Mouse (Mus musculus): Measurements from ENCODE around the gene Urad. TPM values are rescaled to one million over a fixed set of nuclear protein-coding genes. Genes with fewer than 3 reads are reported as not detected.

The Urad gene
- polyA plus RNA-seq, 1 experiment from 2014 or later, result not detected

- 64% methylated on average over 5 of the region's 5 CpGs for WGBS
- Histone ChIP-seq H3K9ac (ENCODE audit: low read depth, low read length) (no peak overlapping the region), H3K4me1 (ENCODE audit: control insufficient read depth, insufficient read depth, low read depth, low read length) (no peaks in the 10 kb centered on the region), H3K4me3 (ENCODE audit: low read length) (no peak overlapping the region), H3K36me3 (ENCODE audit: control insufficient read depth, insufficient read depth, low read length) (no peaks in the 10 kb centered on the region), H3K27me3 (replicated peaks; ENCODE audit: control insufficient read depth, insufficient read depth, low read length) (peaks cover 88% of the 10 kb centered on the region), H3K27ac (ENCODE audit: low read depth, low read length) (no peak overlapping the region), H3K4me2 (ENCODE audit: low read length) (no peak overlapping the region), H3K9me3 (ENCODE audit: control insufficient read depth, low read length) (no peaks in the 10 kb centered on the region)
- no peak for ATAC-seq
Measured at GRCm38 (mm10) chr5:147297249-147297648, 25.0 kb downstream of the Urad start.

GRCm38 (mm10) chr5:147294121-147294520, 28.1 kb downstream of the Urad start:
- H3K27ac ChIP-seq (ENCODE audit: low read depth, low read length), result no peak overlapping the region
- H3K4me1 ChIP-seq (ENCODE audit: control insufficient read depth, insufficient read depth, low read depth, low read length), result no peaks in the 10 kb centered on the region
- H3K36me3 ChIP-seq (ENCODE audit: control insufficient read depth, insufficient read depth, low read length), result no peaks in the 10 kb centered on the region
- 13% methylated on average over 20 of the region's 20 CpGs for WGBS
- no peak overlapping the region for H3K9ac ChIP-seq (ENCODE audit: low read depth, low read length)
- H3K27me3 ChIP-seq (replicated peaks; ENCODE audit: control insufficient read depth, insufficient read depth, low read length), result peaks cover 64% of the 10 kb centered on the region
- ATAC-seq, result no peak
- H3K4me3 ChIP-seq (ENCODE audit: low read length), result no peak overlapping the region
- no peaks in the 10 kb centered on the region; the same call in 1 of the 2 replicates for H3K9me3 ChIP-seq (ENCODE audit: control insufficient read depth, low read length)
- H3K4me2 ChIP-seq (ENCODE audit: low read length), result no peak overlapping the region

- H3K4me2 ChIP-seq (ENCODE audit: low read length), result no peak overlapping the region
- H3K4me3 ChIP-seq (ENCODE audit: low read length), result no peak overlapping the region
- H3K27me3 ChIP-seq (replicated peaks; ENCODE audit: control insufficient read depth, insufficient read depth, low read length), result peaks cover 59% of the 10 kb centered on the region
- WGBS, result 9% methylated on average over 17 of the region's 18 CpGs
- no peak overlapping the region for H3K27ac ChIP-seq (ENCODE audit: low read depth, low read length)
- no peaks in the 10 kb centered on the region; the same call in 1 of the 2 replicates for H3K9me3 ChIP-seq (ENCODE audit: control insufficient read depth, low read length)
- ATAC-seq, result peak; percentile 63; the same call in 1 of the 2 replicates
- H3K9ac ChIP-seq (ENCODE audit: low read depth, low read length), result no peak overlapping the region
- no peaks in the 10 kb centered on the region for H3K36me3 ChIP-seq (ENCODE audit: control insufficient read depth, insufficient read depth, low read length)
- no peaks in the 10 kb centered on the region for H3K4me1 ChIP-seq (ENCODE audit: control insufficient read depth, insufficient read depth, low read depth, low read length)
Measured at GRCm38 (mm10) chr5:147293127-147293910, 28.9 kb downstream of the Urad start.

DNA sequence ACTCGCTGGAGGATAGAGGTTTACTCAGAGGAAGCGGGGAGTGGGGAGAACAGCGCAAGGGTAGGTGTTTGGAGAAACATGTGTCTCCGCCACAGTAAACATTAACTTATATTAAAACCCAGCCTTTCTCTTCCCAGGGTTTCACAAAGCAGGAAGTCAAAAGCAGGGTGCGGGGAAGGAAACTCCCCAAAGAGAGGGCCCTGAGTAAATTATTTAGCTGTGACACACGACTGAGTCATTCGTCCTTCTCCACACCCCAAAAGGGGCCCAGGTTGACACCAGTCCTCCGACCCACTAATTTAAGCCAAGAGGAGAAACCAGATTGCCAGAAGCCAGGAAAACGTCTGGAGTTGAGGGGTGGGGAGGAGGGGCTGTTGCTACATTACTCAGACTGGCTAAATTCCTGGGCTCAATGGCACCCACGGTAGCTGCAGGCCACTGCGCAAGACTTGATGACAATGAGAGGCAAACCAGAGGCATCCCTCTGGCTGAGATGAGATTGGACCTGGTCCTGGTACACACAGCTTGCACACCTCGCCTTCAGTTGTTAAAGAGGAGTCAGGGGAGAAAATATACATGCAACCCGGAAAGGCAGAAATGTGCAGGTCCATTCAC, 29.6 kb downstream of the Urad start:
- Histone ChIP-seq H3K27ac (ENCODE audit: low read depth, low read length) (no peak overlapping the region), H3K9ac (ENCODE audit: low read depth, low read length) (no peak overlapping the region), H3K36me3 (ENCODE audit: control insufficient read depth, insufficient read depth, low read length) (no peaks in the 10 kb centered on the region), H3K27me3 (replicated peaks; ENCODE audit: control insufficient read depth, insufficient read depth, low read length) (peaks cover 52% of the 10 kb centered on the region), H3K4me1 (ENCODE audit: control insufficient read depth, insufficient read depth, low read depth, low read length) (no peaks in the 10 kb centered on the region), H3K4me2 (ENCODE audit: low read length) (no peak overlapping the region), H3K9me3 (ENCODE audit: control insufficient read depth, low read length) (no peaks in the 10 kb centered on the region; the same call in 1 of the 2 replicates), H3K4me3 (ENCODE audit: low read length) (no peak overlapping the region)
- 47% methylated on average over 13 of the region's 13 CpGs for whole genome bisulfite sequencing
- ATAC-seq, result no peak

GRCm38 (mm10) chr5:147291764-147292505, 30.3 kb downstream of the Urad start:
- H3K9me3 ChIP-seq (ENCODE audit: control insufficient read depth, low read length), result no peaks in the 10 kb centered on the region; the same call in 1 of the 2 replicates
- H3K27ac ChIP-seq (ENCODE audit: low read depth, low read length), result no peak overlapping the region
- no peak overlapping the region for H3K4me3 ChIP-seq (ENCODE audit: low read length)
- H3K4me1 ChIP-seq (ENCODE audit: control insufficient read depth, insufficient read depth, low read depth, low read length), result no peaks in the 10 kb centered on the region
- no peaks in the 10 kb centered on the region for H3K36me3 ChIP-seq (ENCODE audit: control insufficient read depth, insufficient read depth, low read length)
- peaks cover 46% of the 10 kb centered on the region for H3K27me3 ChIP-seq (replicated peaks; ENCODE audit: control insufficient read depth, insufficient read depth, low read length)
- WGBS, result 38% methylated on average over 16 of the region's 16 CpGs
- no peak overlapping the region for H3K9ac ChIP-seq (ENCODE audit: low read depth, low read length)
- no peak overlapping the region for H3K4me2 ChIP-seq (ENCODE audit: low read length)
- ATAC-seq, result no peak

- 76% methylated on average over 4 of the region's 4 CpGs for WGBS
- Histone ChIP-seq H3K27ac (ENCODE audit: low read depth, low read length) (no peak overlapping the region), H3K36me3 (ENCODE audit: control insufficient read depth, insufficient read depth, low read length) (no peaks in the 10 kb centered on the region), H3K9ac (ENCODE audit: low read depth, low read length) (no peak overlapping the region), H3K4me3 (ENCODE audit: low read length) (no peak overlapping the region), H3K4me2 (ENCODE audit: low read length) (no peak overlapping the region), H3K9me3 (ENCODE audit: control insufficient read depth, low read length) (no peaks in the 10 kb centered on the region), H3K4me1 (ENCODE audit: control insufficient read depth, insufficient read depth, low read depth, low read length) (no peaks in the 10 kb centered on the region), H3K27me3 (replicated peaks; ENCODE audit: control insufficient read depth, insufficient read depth, low read length) (peaks cover 30% of the 10 kb centered on the region)
- ATAC-seq, result no peak
Measured at GRCm38 (mm10) chr5:147284365-147284764, 37.9 kb downstream of the Urad start.

GRCm38 (mm10) chr5:147277547-147277925, 44.7 kb downstream of the Urad start:
- Histone ChIP-seq H3K9ac (ENCODE audit: low read depth, low read length) (no peak overlapping the region), H3K27ac (ENCODE audit: low read depth, low read length) (no peak overlapping the region), H3K4me3 (ENCODE audit: low read length) (no peak overlapping the region), H3K9me3 (ENCODE audit: control insufficient read depth, low read length) (peaks cover 3% of the 10 kb centered on the region), H3K27me3 (replicated peaks; ENCODE audit: control insufficient read depth, insufficient read depth, low read length) (peaks cover 73% of the 10 kb centered on the region), H3K4me1 (ENCODE audit: control insufficient read depth, insufficient read depth, low read depth, low read length) (no peaks in the 10 kb centered on the region), H3K4me2 (ENCODE audit: low read length) (no peak overlapping the region), H3K36me3 (ENCODE audit: control insufficient read depth, insufficient read depth, low read length) (no peaks in the 10 kb centered on the region)
- no peak for ATAC-seq
- 2% methylated on average over 13 of the region's 13 CpGs for WGBS

- H3K36me3 ChIP-seq (ENCODE audit: control insufficient read depth, insufficient read depth, low read length), result no peaks in the 10 kb centered on the region
- H3K9ac ChIP-seq (ENCODE audit: low read depth, low read length), result no peak overlapping the region
- H3K4me3 ChIP-seq (ENCODE audit: low read length), result no peak overlapping the region
- whole genome bisulfite sequencing, result under 1% methylated on average over 18 of the region's 18 CpGs
- ATAC-seq, result no peak
- no peak overlapping the region for H3K4me2 ChIP-seq (ENCODE audit: low read length)
- H3K27me3 ChIP-seq (replicated peaks; ENCODE audit: control insufficient read depth, insufficient read depth, low read length), result peaks cover 75% of the 10 kb centered on the region
- peaks cover 3% of the 10 kb centered on the region for H3K9me3 ChIP-seq (ENCODE audit: control insufficient read depth, low read length)
- no peaks in the 10 kb centered on the region for H3K4me1 ChIP-seq (ENCODE audit: control insufficient read depth, insufficient read depth, low read depth, low read length)
- H3K27ac ChIP-seq (ENCODE audit: low read depth, low read length), result no peak overlapping the region
Measured at GRCm38 (mm10) chr5:147276701-147277546, 45.3 kb downstream of the Urad start.
